Mouse (Mus musculus): ENCODE results near the gene Timp4.

Timp4 gene

DNA sequence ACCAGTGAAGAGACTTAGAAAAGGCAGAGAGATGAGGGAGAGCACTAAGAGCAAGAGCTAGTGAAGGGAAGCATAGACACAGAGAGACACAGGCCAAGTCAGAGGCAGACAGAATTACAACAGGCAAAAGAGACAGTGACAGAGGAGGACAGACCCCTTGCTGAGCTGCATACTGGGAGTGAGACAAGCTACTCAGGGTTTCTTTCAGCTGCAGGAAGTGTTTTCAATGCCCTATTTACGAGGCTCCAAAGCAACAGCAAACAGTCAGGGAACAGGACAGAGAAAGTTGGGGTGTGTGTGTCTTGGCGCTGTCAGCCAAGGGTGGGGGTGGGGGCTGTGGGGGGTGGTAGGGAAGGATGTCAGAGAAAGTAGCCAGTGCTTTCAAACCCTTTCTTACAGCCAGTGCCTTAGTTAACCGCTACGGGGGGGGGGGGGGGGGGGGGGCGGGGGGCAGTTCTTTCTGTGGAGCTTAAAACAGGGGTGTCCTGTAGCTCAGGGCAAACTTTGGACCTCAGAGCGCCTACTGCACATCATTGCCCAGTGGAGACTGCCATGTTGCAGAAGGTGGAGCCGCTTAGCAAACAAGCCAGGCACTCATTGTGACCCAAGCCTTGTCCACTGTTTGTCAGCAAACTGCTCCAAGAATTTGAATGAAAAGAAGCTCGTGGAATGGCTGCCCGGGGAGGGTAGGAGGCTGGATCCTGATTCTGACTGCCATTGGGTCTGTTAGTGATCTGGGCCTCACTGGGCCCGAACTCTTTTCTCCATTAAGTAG is at the start of gene Timp4:
TSS of gene Timp4 (minus strand) at position 107 of the 775 bp plus-strand sequence.
- DNase-seq: no peak

DNA sequence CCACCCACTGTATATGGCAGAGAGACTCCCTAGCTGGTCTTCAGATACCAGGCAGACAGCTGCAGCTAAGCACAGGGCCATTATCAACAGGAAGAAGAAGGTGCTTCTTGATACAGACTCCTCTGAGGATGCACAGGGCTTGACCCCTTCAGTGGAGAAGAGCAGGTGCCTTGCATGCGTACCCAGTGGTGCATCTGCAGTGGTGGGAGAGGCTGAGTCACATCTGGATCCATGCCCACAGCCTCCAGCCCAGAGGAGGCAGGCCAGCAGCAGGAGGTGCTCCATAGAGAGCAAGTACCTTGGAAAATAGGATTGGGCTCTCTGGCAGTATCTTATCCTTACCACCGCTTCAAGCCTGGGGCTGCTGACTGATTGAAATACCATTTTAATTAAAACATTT is 41.9 kb upstream of the Timp4 start:
- DNase-seq: no peak

DNA sequence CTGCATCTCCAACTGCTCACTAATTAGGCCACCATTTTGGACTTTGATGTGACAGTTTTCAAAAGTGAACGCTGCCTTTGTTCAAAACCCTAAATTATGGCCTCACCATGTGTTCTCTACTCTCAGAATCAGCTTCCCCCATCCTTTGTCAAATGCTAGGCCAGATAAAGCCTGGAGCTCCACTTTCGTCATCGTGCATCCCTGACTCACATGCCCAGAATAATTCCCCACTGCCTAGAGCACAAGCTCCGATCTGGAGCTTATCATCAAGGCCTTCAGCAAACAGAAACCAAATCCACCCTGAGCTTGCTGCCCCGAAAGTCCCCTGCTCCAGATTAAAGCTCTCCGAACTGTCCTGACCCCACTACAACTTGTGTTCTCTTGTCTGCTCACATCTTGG is 40.6 kb upstream of the Timp4 start:
- DNase-seq: no peak

DNA sequence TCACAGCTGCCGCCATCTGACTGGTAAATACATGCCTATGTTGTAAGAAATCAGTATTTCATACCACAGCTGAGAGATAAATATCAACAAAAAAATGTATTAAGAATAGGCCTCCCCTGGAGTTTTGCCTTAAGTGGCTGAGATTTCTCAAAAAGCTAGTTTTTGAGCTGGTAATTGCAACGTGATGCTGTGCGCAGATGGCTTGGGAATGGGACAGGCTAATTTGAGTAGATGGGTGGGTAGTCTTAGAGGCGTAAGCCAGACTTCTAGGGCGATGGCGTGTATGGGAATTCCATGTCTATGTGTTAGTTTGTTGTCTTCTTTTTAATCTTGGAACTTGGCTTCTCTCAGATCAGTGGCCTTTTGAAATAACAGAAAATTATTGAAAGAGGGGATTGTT is 39.8 kb upstream of the Timp4 start:
- no peak for DNase-seq

DNA sequence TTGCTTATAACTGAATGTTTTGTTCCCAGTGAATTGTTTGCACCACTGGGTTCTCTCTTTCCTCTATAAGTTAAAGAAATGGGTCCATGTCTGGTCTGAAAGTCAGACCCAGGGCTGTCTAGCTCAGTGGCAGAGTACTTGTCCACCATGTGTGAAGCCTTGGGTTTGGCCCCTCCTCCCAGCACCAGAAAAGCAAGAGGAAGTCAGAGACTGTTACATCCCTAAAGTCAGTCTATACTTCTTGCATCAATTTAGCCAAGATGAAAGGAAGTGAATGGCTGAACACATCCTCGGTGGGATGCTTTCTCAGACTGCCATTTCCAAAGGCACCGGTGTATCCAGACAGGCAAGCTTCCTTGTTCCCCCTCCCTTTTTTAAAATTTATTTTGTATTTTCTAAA is 39.1 kb upstream of the Timp4 start:
- DNase-seq: no peak

DNA sequence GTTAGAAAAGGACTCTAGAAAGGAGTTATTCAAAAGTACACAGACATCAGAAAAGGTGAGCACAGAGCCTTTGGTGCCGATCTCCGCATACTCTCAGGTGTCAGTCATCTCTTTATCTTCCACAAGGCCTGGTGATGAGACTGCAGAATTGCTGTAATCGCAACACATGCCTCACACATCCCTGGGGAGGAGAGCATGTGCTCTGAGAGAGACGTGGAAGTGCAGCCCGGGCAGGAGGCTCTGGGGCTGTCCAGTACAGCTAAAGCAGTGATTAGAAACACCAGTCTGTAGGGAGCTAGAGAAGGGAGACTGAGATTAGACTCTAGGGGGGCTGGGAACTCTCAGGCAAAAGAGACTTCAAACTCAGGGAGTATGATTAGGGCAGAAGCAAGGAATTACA is 38.6 kb upstream of the Timp4 start:
- DNase-seq: no peak

DNA sequence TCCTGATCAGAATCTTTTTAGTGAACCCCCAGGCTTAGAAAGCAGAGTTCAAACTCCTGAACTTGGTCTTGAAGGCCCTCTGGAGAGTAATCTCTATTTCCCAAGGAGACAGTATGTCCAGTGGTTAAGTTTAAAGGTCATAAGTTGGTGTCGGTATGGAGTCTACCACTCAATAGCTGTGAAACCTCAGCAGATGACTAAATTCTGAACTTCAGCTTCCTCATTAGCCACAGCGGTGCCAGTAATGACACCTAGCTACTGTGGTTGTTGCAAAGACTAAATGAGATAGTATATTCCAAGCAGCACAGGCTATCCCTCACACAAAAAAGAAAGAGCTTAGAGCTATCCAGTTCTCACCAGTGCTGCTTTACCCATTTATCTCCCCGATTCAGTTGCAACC is 36.2 kb upstream of the Timp4 start:
- DNase-seq: no peak

DNA sequence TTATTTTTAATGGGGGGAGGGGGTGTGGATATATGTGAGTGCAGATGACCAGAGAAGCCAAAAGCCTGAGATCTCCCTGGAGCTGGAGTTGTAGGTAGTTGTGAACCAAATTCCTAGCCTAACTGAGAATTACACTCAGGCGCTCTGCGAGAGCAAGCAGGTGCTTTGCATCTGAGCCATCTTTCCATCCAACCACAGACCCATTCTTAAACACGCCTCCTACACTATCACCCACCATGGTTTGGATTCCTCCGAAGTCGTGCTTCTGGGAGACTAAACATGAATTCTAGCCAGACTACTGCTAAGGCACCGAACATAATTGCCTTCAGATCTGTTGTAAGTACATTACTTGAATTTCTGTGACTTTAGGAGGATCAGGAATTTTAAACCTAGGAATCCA is 34.4 kb upstream of the Timp4 start:
- peak; percentile 28 for DNase-seq

DNA sequence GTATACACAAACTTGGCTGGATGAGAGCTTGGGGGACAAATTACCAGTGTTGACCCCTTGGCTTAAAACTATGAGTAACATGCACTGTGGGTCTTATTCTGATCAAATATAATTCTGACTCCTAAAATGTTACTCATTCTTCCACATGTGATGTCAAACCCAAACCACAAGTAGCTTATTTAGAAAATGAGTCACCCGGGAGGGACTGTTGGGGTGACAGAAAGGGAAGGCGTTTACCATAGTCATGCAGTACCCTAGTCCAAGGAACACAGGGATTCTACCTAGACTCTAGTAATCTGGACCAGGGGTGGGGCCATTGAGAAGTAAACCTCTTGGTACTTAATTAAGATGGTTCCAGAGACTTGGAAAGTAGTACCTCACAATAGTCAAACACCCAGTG is 32.1 kb upstream of the Timp4 start:
- no peak for DNase-seq

DNA sequence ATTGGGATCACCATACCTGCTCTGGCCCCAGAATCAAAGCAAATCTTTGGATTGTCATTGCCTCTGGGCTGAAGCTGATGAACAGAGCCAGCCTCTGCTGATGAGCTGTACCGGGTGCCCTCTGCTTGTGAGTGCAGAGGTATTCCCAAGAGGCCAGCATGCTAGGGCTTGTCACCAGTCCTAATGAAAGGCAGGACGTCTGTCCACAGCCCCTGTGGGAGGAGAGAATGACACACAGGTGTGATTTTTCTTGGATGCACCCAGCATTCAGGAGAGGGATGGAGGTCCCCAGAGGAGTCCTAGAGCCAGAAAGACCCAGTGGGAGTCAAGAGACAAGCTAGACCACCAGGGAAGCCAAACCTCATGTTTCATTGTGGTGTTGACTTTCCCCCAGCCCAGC is 27.6 kb upstream of the Timp4 start:
- DNase-seq: no peak

DNA sequence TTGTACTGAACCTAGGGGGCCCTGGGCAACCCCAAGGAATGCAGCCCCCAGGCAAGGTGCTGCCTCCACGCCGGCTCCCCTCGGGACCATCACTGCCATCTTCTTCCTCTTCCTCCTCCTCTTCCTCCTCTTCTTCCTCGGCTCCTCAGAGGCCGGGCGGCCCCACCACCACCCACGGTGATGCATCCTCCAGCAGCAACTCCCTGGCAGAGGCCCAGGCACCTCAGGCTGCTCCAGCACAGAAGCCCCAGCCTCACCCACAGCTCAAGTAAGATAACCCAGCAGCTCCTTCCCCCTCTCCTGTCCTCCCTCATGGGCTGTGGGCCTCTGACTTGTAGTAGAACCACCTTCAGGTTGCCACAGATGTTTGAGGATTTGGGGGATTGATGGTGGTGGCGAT is 26.1 kb upstream of the Timp4 start:
- peak; percentile 36 for DNase-seq

DNA sequence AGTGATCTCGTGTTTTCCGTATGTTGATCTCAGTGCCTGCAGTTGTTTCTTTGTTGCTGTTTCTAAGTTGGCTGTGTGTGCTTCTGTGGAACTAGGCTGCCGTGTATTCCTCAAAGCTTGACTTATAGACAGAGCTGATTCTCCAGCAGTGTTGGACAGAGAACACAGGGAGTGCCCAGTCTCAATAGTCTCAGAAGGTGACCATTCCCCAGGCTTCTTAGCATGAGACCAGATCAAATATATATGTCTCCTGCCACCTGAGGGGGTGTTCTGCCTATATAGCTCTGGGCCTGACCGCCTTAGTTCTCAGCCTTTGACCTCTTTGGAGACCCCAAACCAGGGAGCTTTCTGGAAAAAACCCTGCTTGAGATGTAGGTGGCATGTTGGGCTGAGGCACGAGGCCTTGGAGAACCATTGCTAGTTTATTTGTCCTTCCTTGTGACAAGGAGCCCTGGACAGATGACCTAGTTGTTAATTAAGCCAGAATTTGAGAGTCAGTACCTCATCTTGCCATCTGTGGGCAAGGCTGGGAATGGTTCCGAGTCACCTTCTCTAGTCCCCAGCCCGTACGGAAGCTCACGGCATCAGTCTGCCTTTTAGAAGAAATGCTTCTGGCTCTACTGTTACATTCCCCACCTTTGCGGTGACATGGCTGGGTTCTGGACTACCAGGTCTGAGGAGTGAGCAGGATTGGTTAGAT is 23.3 kb upstream of the Timp4 start:
- no peak for DNase-seq

DNA sequence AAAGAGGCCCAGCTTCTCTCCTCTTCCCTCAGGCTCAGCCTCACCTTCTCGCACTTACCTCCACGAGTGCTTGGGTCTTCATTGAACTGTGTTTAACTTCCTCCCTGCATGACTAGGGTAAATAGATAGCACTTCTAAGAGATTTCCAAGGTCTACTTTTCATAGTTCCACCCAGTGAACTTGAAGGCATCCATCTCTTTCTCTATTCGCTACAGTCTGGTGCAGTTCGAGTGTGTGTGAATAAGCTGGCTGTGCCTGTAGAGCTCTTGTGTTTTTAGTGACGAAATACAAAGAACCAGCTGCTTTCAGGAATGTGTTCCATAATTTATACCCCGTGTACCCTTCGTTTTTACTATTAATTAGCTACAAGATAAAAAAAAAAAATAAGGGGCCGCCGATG is 22.7 kb upstream of the Timp4 start:
- no peak for DNase-seq

DNA sequence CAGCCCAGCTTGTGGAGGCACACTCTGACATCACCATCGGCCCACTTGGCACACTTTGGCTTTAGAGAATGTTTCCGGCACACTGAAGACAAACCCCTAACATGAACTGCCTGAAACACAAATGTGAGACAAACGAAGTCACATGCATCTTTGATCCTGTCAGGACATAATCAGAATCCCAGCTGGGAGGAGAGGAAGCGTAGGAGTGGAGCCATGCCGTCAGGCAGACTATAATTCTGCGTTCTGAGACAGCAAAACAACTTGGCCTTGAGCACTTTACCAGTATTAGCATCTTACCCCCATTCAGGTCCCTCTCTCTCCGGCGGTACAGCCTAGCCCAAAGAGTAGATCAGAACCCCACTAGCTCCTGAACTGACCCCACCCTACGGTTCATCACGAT is 21.3 kb upstream of the Timp4 start:
- no peak for DNase-seq

DNA sequence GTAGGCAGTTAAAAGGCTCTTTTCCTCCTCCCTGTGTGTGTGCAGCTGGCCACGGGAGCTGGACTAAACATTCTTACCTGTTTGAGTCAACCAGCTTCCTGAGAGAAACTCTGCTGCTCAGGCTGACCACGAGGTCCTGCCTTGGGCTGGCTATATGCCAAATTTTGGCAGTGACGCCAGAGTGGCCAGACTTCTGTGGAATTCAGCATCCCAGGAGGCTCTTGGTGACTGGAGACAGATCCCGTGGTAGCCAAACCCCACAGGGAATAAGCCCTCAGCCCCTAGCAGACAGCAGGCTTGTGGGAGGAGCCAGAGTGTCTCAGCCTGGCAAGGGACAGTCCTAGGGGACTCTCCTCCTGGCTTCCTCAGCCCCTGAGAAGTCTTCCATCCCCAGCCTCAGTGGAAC is 19.9 kb upstream of the Timp4 start:
- no peak for DNase-seq

DNA sequence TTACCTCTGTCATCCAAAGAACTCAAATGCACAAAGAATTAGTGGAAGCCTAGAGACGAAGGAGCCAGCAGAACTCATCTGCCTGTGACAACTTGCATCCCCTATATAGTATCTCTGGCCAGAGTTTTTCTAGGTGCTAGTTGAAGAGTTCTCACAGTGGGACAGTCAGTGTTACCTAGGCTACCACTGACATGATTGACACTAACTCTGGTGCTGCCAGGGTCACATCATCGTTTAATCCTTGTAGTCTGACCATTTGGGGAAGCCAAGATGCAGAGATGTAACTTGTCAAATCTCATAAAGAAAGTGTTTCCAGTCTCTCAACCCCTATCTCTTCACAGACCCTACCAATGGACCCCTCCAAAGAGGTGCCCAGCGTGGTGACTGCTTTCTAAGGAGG is 19.3 kb upstream of the Timp4 start:
- no peak for DNase-seq

DNA sequence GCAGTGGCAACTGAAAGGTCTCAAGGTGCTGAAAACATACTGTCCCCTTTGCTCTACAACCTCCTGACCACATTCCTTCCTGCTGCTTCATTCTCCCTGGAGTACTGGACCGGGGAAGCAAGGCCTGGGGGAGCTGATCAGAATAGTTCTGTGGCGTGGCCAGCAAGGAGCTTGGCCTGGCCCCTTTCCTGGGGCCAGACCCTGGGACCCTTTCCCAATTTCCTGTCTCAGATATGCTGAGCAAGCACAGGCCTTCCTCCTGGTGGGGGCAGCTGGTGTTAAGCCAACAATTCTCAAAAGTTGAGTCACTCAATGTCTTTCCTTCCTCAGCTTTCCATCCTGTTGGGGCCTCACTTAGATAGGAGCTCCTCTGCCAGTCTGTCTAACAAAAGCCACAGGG is 18.1 kb upstream of the Timp4 start:
- no peak for DNase-seq

DNA sequence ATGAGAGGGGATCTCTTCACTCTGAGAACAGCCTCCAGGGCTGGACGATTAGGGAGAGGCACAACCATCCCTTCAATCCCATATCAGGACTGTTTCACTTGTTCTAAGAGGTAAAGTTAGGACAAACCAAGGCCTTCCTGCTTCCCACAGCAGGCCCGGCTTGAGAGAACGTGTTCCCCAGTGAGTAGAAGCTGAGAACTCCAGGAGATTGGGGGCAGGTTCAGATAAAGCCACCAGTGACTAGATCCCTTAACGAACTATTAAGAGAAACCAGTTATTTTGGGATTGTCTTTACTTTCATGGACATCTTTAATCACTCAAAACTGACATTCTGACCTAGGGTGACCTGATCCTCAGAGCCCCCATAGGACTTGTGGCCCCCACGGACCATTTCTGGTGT is 17.6 kb upstream of the Timp4 start:
- no peak for DNase-seq

DNA sequence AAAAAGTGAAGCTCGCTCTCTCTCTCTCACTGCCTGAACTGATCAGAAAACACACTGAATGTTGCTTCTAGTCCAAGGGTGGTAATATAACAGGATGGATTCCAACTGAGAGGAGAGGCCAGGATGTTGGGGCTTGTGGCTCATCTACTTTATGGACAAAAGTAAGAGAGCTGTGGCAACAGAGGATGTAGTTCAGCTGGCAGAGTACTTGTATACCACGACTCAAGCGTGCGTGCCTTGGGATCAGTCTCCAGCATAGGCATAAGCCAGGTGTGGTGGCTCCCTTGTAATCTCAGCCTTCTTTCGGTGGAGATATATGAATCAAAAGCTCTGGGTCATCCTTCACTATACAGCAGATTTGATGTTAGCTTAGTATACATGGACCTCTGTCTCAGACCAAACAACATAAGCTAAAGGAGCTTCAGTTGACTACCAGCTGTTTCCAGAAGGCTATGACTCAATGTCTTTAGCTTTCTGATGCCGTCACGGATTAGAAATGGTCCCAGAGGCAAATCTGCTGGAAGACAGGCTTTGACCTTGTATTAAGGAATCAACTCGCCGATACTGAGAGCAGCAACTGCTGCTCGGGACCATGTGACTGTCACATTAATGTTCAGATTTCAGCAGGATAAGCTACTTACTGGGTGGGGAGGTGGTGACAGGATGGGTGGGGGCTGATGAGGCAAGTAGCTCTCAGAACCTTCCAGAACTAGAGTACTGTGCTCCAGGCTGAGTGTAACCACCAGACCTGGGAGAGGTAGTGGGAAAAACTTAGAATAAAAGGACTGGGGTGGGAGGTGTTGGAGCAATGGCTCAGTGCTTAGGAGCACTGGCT is 16.8 kb upstream of the Timp4 start:
- no peak for DNase-seq

DNA sequence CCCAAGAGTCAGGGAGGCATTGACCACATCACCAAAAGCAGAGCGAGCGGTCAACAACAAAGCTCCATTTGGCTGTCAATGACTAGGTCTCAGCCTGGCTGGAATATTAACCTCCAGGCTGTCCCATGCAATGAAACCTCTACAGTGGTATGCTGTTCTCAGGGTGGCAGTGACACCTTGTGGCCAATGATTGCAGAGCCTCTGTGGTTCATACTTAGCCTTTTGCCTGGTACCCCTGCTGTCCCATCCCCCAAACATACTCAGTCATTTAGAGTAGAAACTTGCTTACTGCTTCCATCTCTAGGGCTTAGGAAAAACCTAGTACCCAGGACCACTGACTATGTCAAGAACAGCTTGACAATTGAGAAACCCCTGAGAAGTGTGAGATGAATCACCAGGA is 15.9 kb upstream of the Timp4 start:
- peak; percentile 65 for DNase-seq

DNA sequence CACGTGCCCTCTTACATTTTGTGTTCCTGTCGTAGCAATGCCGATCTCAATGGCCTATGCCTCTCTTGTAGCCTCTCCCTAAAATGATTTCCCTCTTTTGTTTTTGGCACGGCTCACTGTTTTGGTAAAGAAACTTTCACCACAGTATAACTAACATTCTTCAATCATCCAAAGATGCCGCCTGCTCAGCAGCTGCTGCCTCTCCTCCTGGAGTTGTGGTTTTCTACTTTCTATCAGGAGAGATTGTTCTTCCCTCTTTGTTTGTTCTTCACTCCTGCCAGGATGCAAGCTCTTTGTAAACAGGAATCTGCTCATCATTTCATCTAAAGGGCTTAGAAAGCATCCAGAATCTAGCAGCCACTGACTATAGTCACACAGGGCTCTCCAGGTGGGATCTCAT is 14.8 kb upstream of the Timp4 start:
- no peak for DNase-seq

DNA sequence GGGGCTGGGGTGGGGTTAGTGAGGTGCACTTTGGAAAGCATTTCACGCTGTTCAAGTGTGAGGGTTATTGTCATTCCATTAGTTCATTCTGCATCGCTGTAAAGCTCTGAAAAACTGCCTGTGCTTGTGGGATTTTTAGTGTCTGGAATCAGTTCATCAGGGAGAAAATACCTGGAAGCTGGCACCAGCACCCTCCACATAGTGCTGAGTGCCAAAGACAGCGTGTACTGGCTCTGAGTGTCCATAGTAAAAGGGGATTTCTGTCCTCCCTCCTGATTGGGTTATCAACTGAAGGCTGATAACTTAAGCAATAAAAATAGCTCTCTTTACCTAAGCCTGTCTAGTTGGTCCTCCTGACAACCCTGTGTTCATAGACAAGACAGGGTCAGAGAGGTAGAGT is 8.5 kb upstream of the Timp4 start:
- no peak for DNase-seq

DNA sequence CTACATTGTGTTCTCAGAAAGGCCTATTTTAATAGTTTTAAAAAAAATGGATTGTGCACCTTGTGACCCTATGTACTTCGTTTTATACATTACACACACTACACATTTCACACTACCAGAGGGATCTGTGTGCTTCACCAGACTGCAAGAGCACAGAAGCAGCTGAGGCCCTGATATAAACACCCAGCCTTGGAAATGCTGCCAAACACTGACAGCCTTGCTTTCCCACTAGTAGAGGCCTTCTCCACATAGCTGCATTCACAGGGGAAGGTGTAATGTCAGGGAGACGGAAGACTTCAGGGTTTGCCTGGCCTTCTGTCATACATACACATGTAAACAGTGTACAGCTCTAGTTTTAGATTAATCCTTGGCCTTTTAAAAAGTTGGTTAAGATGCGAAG is 3.2 kb upstream of the Timp4 start:
- no peak for DNase-seq

DNA sequence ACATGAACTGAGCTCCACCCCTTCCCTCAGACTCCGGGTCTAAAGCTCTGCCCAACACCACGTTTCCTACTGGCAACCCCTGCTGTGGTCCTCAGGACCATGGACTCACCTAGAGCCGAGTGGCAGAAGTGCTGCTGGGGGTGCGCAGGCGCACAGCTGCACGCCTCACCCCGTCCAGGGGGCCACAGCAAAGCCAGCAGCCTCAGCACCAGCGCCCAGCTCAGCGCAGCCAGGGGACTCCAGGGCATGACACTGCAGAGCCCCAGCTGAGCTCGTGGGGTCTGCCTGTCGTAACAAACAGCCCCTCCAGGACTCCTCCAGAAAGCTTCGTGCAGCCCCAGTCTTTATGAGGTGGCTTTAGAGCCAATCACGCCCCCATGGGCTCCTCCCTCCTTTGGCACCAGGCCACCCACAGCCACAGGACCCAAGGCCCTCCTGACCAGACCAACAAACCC is 447 bp downstream of the Timp4 start:
- DNase-seq: peak; percentile 40
